Mouse (Mus musculus) E14TG2a.4 (cell line): ENCODE measurements around the gene Rhd.

Experiments
- H3K27me3 ChIP-seq: 2 replicates; pipeline ENCODE4 v1.6.1; 2014; ENCODE audit warnings: low read length, control low read depth; ENCODE audit not compliant: insufficient read depth
- H3K36me3 ChIP-seq: 2 replicates; pipeline ENCODE4 v1.6.1; 2014; ENCODE audit warnings: low read length, control low read depth; ENCODE audit not compliant: insufficient read depth
- H3K4me1 ChIP-seq: replicated peaks from 2 replicates; pipeline ENCODE4 v1.6.1; 2014; ENCODE audit warnings: low read depth, low read length, control low read depth
- H3K4me3 ChIP-seq: replicated peaks from 2 replicates; pipeline ENCODE4 v1.5.1; 2014; ENCODE audit warnings: mild to moderate bottlenecking, low read length
- H3K9me3 ChIP-seq: 2 replicates; pipeline ENCODE4 v1.6.1; 2014; ENCODE audit warnings: low read length, control low read depth
- CTCF ChIP-seq: conservative IDR thresholded peaks from 2 replicates; pipeline ENCODE4 v1.5.1; 2014; ENCODE audit warnings: low read length
- NANOG ChIP-seq: IDR thresholded peaks from 2 replicates; pipeline ENCODE4 v1.6.1; 2014; ENCODE audit warnings: borderline replicate concordance, low read length, mixed read lengths
- POU5F1 ChIP-seq: IDR thresholded peaks from 2 replicates; pipeline ENCODE4 v1.6.1; 2014; ENCODE audit warnings: low read length, borderline replicate concordance

Gene Rhd

DNA sequence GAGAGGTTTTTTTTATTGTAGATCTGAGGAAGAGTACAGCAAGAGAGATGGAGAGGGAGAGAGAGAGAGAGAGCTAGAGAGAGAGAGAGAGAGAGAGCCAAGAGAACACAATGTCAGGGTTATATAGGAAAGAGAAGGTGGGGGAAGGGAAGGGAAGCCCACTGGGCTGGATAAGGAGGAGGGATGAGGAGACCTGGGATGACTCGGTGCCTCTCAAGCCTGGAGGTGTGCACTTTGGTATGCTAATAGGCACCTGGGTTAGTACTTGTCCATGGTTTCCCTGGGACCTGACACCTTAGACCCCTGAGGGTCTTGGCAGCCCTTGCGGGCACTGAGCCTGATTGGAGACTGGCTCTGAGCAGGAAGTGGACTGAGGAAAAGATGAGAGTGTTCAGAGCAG lies 7.6 kb downstream of the Rhd start:
- no peaks in the 10 kb centered on the region for H3K9me3 ChIP-seq
- no peaks in the 10 kb centered on the region for H3K36me3 ChIP-seq
- TF ChIP-seq NANOG (no peak), POU5F1 (no peak), CTCF (no peak)
- peaks cover 35% of the 10 kb centered on the region for H3K27me3 ChIP-seq
- peaks cover 79% of the 10 kb centered on the region for H3K4me1 ChIP-seq
- H3K4me3 ChIP-seq: peak overlapping the region; percentile 26; the same call in 1 of the 2 replicates

- Histone ChIP-seq H3K27me3 (no peaks in the 10 kb centered on the region), H3K4me1 (peaks cover 56% of the 10 kb centered on the region), H3K9me3 (no peaks in the 10 kb centered on the region), H3K36me3 (no peaks in the 10 kb centered on the region), H3K4me3 (peak overlapping the region; percentile 65)
- TF ChIP-seq NANOG (no peak), CTCF (no peak), POU5F1 (no peak)
These were observed 11.8 kb downstream of the Rhd start for GRCm38 (mm10) chr4:134876171-134876570.

GRCm38 (mm10) chr4:134879410-134879981 lies 15.2 kb downstream of the Rhd start:
- TF ChIP-seq CTCF (peak; percentile 70), NANOG (no peak), POU5F1 (no peak)
- Histone ChIP-seq H3K9me3 (no peaks in the 10 kb centered on the region), H3K4me3 (peak overlapping the region; percentile 67), H3K4me1 (peaks cover 60% of the 10 kb centered on the region), H3K27me3 (no peaks in the 10 kb centered on the region), H3K36me3 (no peaks in the 10 kb centered on the region)

DNA sequence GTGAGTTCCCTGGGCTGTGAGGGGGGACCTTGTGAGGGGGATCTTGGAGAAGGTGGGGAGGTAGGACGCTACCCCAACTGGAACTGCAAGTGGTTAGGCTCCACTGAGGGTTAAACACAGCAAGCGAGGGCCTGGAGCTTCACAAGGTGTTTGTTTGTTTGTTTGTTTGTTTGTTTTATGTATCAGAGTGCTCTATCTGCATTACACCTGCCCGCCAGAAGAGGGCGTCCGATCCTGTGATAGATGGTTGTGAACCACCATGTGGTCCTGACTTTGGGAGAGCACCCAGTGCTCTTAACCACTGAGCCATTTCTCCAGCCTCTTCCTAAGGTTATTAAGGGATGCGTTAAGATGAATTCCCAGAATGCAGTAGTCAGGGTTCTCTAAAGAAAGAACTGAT lies 15.7 kb downstream of the Rhd start:
- H3K4me3 ChIP-seq: peak overlapping the region; percentile 67
- no peaks in the 10 kb centered on the region for H3K27me3 ChIP-seq

GRCm38 (mm10) chr4:134883266-134883665 lies 18.9 kb downstream of the Rhd start:
- TF ChIP-seq CTCF (peak; percentile 88), POU5F1 (no peak), NANOG (no peak)
- peaks cover 46% of the 10 kb centered on the region for H3K4me1 ChIP-seq
- H3K36me3 ChIP-seq: no peaks in the 10 kb centered on the region
- no peaks in the 10 kb centered on the region for H3K9me3 ChIP-seq
- H3K27me3 ChIP-seq: peaks cover 11% of the 10 kb centered on the region
- no peak overlapping the region for H3K4me3 ChIP-seq

More for the DNA sequence above, 15.7 kb downstream of the Rhd start:
- no peaks in the 10 kb centered on the region for H3K9me3 ChIP-seq
- no peaks in the 10 kb centered on the region for H3K36me3 ChIP-seq
- peaks cover 56% of the 10 kb centered on the region for H3K4me1 ChIP-seq
- peak; percentile 57 for TF ChIP-seq CTCF
- TF ChIP-seq NANOG: no peak
- no peak for TF ChIP-seq POU5F1

DNA sequence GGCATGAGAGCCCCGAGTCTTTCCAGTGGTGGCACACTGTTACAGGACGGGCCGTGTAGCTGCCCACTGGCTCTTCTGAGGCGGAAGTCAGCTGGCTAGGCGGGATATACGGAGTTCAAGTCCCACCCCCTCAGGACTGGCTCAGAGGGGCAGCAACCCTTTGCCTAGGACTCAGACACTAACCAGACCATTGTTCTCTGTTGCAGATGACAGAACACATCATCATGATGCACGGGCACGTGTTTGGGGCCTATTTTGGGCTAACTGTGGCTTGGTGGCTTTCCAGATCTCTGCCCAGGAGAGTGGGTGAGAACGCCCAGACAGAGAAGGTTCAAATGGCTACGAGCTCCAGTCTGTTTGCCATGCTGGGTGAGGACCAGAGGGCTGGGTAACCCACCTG lies 19.5 kb downstream of the Rhd start:
- H3K4me1 ChIP-seq: peaks cover 44% of the 10 kb centered on the region
- TF ChIP-seq NANOG: no peak
- TF ChIP-seq POU5F1: no peak
- TF ChIP-seq CTCF: no peak
- H3K27me3 ChIP-seq: peaks cover 13% of the 10 kb centered on the region
- H3K36me3 ChIP-seq: no peaks in the 10 kb centered on the region
- H3K9me3 ChIP-seq: no peaks in the 10 kb centered on the region
- no peak overlapping the region for H3K4me3 ChIP-seq

GRCm38 (mm10) chr4:134884364-134884763 lies 20.0 kb downstream of the Rhd start:
- H3K4me3 ChIP-seq: no peak overlapping the region
- peaks cover 38% of the 10 kb centered on the region for H3K4me1 ChIP-seq
- no peaks in the 10 kb centered on the region for H3K36me3 ChIP-seq
- H3K27me3 ChIP-seq: peaks cover 13% of the 10 kb centered on the region
- TF ChIP-seq POU5F1 (no peak), CTCF (no peak), NANOG (no peak)
- no peaks in the 10 kb centered on the region for H3K9me3 ChIP-seq

GRCm38 (mm10) chr4:134892096-134892495 lies 27.8 kb downstream of the Rhd start:
- TF ChIP-seq POU5F1 (no peak), NANOG (no peak), CTCF (no peak)
- peaks cover 19% of the 10 kb centered on the region for H3K36me3 ChIP-seq
- no peak overlapping the region for H3K4me3 ChIP-seq
- H3K9me3 ChIP-seq: no peaks in the 10 kb centered on the region
- H3K4me1 ChIP-seq: peaks cover 24% of the 10 kb centered on the region
- peaks cover 9% of the 10 kb centered on the region; the same call in 1 of the 2 replicates for H3K27me3 ChIP-seq

GRCm38 (mm10) chr4:134897256-134897655 lies 32.9 kb downstream of the Rhd start:
- no peak for TF ChIP-seq NANOG
- no peak for TF ChIP-seq CTCF
- TF ChIP-seq POU5F1: no peak
- Histone ChIP-seq H3K4me3 (no peak overlapping the region), H3K4me1 (peaks cover 27% of the 10 kb centered on the region), H3K27me3 (no peaks in the 10 kb centered on the region), H3K36me3 (peaks cover 70% of the 10 kb centered on the region), H3K9me3 (no peaks in the 10 kb centered on the region)
